Mouse (Mus musculus) ES-Bruce4 (cell line): ENCODE results near the gene Tceal3.
"Not testable (repeated sequence)": the region's sequence is repeated elsewhere in the genome, so short reads cannot be mapped to it uniquely, and the experiment has no call there.

Experiments used
- CTCF ChIP-seq: IDR thresholded peaks from one replicate; pipeline ENCODE4 v1.8.1; 2011; ENCODE audit warnings: low read depth, low read length
- EP300 ChIP-seq: IDR thresholded peaks from 2 replicates; pipeline ENCODE4 v1.6.1; 2011; ENCODE audit warnings: low read depth, low read length; ENCODE audit not compliant: insufficient read depth
- POLR2A ChIP-seq: IDR thresholded peaks from one replicate; pipeline ENCODE4 v1.8.1; 2011; ENCODE audit warnings: low read length; ENCODE audit not compliant: insufficient read depth

DNA sequence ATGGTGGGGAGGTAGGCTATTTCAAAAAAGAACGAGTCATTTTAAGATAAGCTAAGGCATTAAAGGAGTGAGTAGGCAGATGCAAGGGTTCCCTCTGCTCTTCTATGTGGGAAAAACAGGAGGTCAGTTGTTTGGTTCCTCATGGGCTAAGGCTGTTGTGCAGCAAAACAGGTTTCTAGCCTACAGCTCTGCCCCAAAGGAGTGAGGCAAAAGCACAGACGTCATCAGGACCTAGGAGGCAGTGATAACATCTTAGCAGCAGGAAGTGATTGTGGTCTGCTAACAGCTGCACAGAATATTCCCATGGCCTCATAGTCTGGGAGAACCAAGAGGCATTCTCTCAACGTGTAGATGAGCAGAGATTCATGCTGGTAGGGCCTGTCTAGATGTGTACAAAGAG, 55.2 kb downstream of the Tceal3 start:
- TF ChIP-seq CTCF, POLR2A, EP300: not testable (repeated sequence)
